Mouse (Mus musculus): ENCODE data around the gene Cd52. TPM values are rescaled to one million over a fixed set of nuclear protein-coding genes. Genes with fewer than 3 reads are reported as not detected.

Gene Cd52
- total and polyA plus RNA-seq, 3 experiments, result 1,886 to 5,448 (median 2,306) TPM

- Histone ChIP-seq H3K79me2 (replicated peaks; ENCODE audit: control insufficient read depth, extremely low read depth, insufficient read depth, poor library complexity, severe bottlenecking) (peaks cover 6% of the 10 kb centered on the region; the same call in 1 of the 2 replicates), H3K4me3 (replicated peaks in 1 of 3; ENCODE audit: low read depth in 2 of 3, low read length in 2 of 3, poor library complexity in 1 of 3) (peak overlapping the region; percentile 70 to 95 (median 84)), H3K9me3 (replicated peaks; ENCODE audit: low read length) (no peaks in the 10 kb centered on the region), H3K27me3 (replicated peaks) (no peaks in the 10 kb centered on the region), H3K4me1 (ENCODE audit: control insufficient read depth in 1 of 2, insufficient read depth in 2 of 2) (peaks cover 22 to 46% of the 10 kb centered on the region in 2 experiments), H3K4me2 (ENCODE audit: insufficient read depth, low read depth, poor library complexity, severe bottlenecking) (peak overlapping the region; percentile 91), H3K27ac (ENCODE audit: insufficient read depth, low read depth) (no peak overlapping the region), H3K36me3 (replicated peaks in 1 of 2; ENCODE audit: control insufficient read depth in 1 of 2, insufficient read depth in 1 of 2, low read length in 1 of 2) (peaks cover 27 to 76% of the 10 kb centered on the region in 2 experiments), H3K9ac (ENCODE audit: insufficient read depth, low read depth) (peak overlapping the region; percentile 73)
- TF ChIP-seq RAD21 (IDR thresholded peaks at IDR 0.05; ENCODE audit: low read depth, low read length) (no peak), ZKSCAN1 (IDR thresholded peaks at IDR 0.05; ENCODE audit: borderline replicate concordance, low read depth, low read length) (no peak), MAZ (IDR thresholded peaks at IDR 0.05; ENCODE audit: low read depth, low read length) (0 out of 2 replicates have a peak, but pooled peaks have one; percentile 19), USF1 (IDR thresholded peaks at IDR 0.05; ENCODE audit: low read depth, low read length) (no peak), ETS1 (conservative IDR thresholded peaks at IDR 0.05; ENCODE audit: low read depth, low read length) (no peak), GABPA (IDR thresholded peaks at IDR 0.05; ENCODE audit: insufficient replicate concordance, low read depth, low read length) (no peak)
- DNase-seq (ENCODE audit: extremely low read depth), result no peak
- dilution Hi-C loops (cut with MboI; ENCODE audit: extremely low pct_ligation_motif_present, extremely low pct_unique_long_range_greater_than_20kb, low sequenced_read_pairs) (no loop called here), in situ Hi-C loops (cut with MboI; ENCODE audit: low pct_ligation_motif_present, low pct_unique_long_range_greater_than_20kb, low sequenced_read_pairs) (loop anchor here (5.0 kb wide), 1 partner anchor 37 kb away; no protein-coding TSS in a partner anchor)
Measured at GRCm38 (mm10) chr4:134128983-134129362, 34.1 kb upstream of the Cd52 start.

- no peaks in the 10 kb centered on the region for H3K27me3 ChIP-seq (replicated peaks)
Measured at GRCm38 (mm10) chr4:134128221-134128982, 33.5 kb upstream of the Cd52 start, which contains the start of gene Sh3bgrl3. Gene Sh3bgrl3 (minus strand): TSS chr4:134128789.

More at GRCm38 (mm10) chr4:134128221-134128982, 33.5 kb upstream of the Cd52 start, which contains the start of gene Sh3bgrl3:
- peak within 1 kb of the TSS; percentile 32 for H3K27ac ChIP-seq (ENCODE audit: insufficient read depth, low read depth)
- H3K4me3 ChIP-seq (replicated peaks in 1 of 3; ENCODE audit: low read depth in 2 of 3, low read length in 2 of 3, poor library complexity in 1 of 3), result peak within 1 kb of the TSS; percentile 70 to 95 (median 84)
- H3K36me3 ChIP-seq (replicated peaks in 1 of 2; ENCODE audit: control insufficient read depth in 1 of 2, insufficient read depth in 1 of 2, low read length in 1 of 2), result peaks cover 27 to 70% of the 10 kb centered on the region in 2 experiments
- in situ Hi-C loops (cut with MboI; ENCODE audit: low pct_ligation_motif_present, low pct_unique_long_range_greater_than_20kb, low sequenced_read_pairs), result loop anchor here (5.0 kb wide), 1 partner anchor 36 kb away; no protein-coding TSS in a partner anchor
- dilution Hi-C loops (cut with MboI; ENCODE audit: extremely low pct_ligation_motif_present, extremely low pct_unique_long_range_greater_than_20kb, low sequenced_read_pairs), result no loop called here
- H3K4me2 ChIP-seq (ENCODE audit: insufficient read depth, low read depth, poor library complexity, severe bottlenecking), result peak within 1 kb of the TSS; percentile 91
- peak within 1 kb of the TSS; percentile 91 for H3K9ac ChIP-seq (ENCODE audit: insufficient read depth, low read depth)
- peaks cover 26 to 51% of the 10 kb centered on the region in 2 experiments for H3K4me1 ChIP-seq (ENCODE audit: control insufficient read depth in 1 of 2, insufficient read depth in 2 of 2)
- H3K9me3 ChIP-seq (replicated peaks; ENCODE audit: low read length), result no peaks in the 10 kb centered on the region
- TF ChIP-seq CTCF (conservative IDR thresholded peaks at IDR 0.05 in 1 of 2, IDR thresholded peaks at IDR 0.05 in 1 of 2; ENCODE audit: low read depth in 2 of 2, low read length in 2 of 2) (no peak), MAZ (IDR thresholded peaks at IDR 0.05; ENCODE audit: low read depth, low read length) (0 out of 2 replicates have a peak, but pooled peaks have one; percentile 34), POLR2AphosphoS2 (IDR thresholded peaks at IDR 0.05; ENCODE audit: low read depth, low read length) (peak; percentile 60; the same call in 1 of the 2 replicates), PAX5 (IDR thresholded peaks at IDR 0.05; ENCODE audit: low read length) (no peak), ELF1 (IDR thresholded peaks at IDR 0.05; ENCODE audit: low read depth, low read length) (peak; percentile 81; the same call in 1 of the 2 replicates), CHD2 (IDR thresholded peaks at IDR 0.05; ENCODE audit: low read length) (peak; percentile 22; the same call in 1 of the 2 replicates), IRF4 (IDR thresholded peaks at IDR 0.05; ENCODE audit: low read depth, low read length) (peak; percentile 35; the same call in 1 of the 2 replicates), ZNF384 (IDR thresholded peaks at IDR 0.05; ENCODE audit: low read depth, low read length) (no peak), HCFC1 (IDR thresholded peaks at IDR 0.05; ENCODE audit: low read depth, low read length) (peak; percentile 39), ZMIZ1 (IDR thresholded peaks at IDR 0.05; ENCODE audit: low read depth, low read length) (peak; percentile 79; the same call in 1 of the 2 replicates), USF2 (conservative IDR thresholded peaks at IDR 0.05; ENCODE audit: low read depth, low read length) (no peak), SIN3A (IDR thresholded peaks at IDR 0.05; ENCODE audit: low read length) (peak; percentile 83), TCF12 (IDR thresholded peaks at IDR 0.05; ENCODE audit: low read depth, low read length) (peak; percentile 41; the same call in 1 of the 2 replicates), JUN (IDR thresholded peaks at IDR 0.05; ENCODE audit: insufficient read depth, low read depth, low read length) (no peak), USF1 (IDR thresholded peaks at IDR 0.05; ENCODE audit: low read depth, low read length) (no peak), MXI1 (IDR thresholded peaks at IDR 0.05; ENCODE audit: low read depth, low read length) (peak; percentile 81; the same call in 1 of the 2 replicates), MAX (IDR thresholded peaks at IDR 0.05; ENCODE audit: low read length) (peak; percentile 37; the same call in 1 of the 2 replicates), TBP (conservative IDR thresholded peaks at IDR 0.05; ENCODE audit: low read depth, low read length) (0 out of 2 replicates have a peak, but pooled peaks have one; percentile 54), POLR2A (IDR thresholded peaks at IDR 0.05; ENCODE audit: low read depth, low read length) (peak; percentile 85), NELFE (IDR thresholded peaks at IDR 0.05; ENCODE audit: low read depth, low read length) (peak; percentile 85), E2F4 (IDR thresholded peaks at IDR 0.05; ENCODE audit: insufficient replicate concordance, low read depth, low read length) (0 out of 2 replicates have a peak, but pooled peaks have one; percentile 38), NRF1 (IDR thresholded peaks at IDR 0.05; ENCODE audit: low read depth, low read length) (peak; percentile 79), MYC (IDR thresholded peaks at IDR 0.05; ENCODE audit: low read depth, low read length) (no peak), CHD1 (IDR thresholded peaks at IDR 0.05; ENCODE audit: low read depth, low read length) (0 out of 2 replicates have a peak, but pooled peaks have one; percentile 40)
- peak; percentile 78 for DNase-seq (ENCODE audit: extremely low read depth)
- peaks cover 6% of the 10 kb centered on the region; the same call in 1 of the 2 replicates for H3K79me2 ChIP-seq (replicated peaks; ENCODE audit: control insufficient read depth, extremely low read depth, insufficient read depth, poor library complexity, severe bottlenecking)

Measured in CH12.LX (cell line).